Mouse (Mus musculus): ENCODE results near the gene Olfr490.

Gene Olfr490

GRCm38 (mm10) chr7:108288834-108289233 is at the start of gene Olfr490:
Gene Olfr490, minus strand, starts transcription at chr7:108288934.
- DNase-seq = no peak

DNA sequence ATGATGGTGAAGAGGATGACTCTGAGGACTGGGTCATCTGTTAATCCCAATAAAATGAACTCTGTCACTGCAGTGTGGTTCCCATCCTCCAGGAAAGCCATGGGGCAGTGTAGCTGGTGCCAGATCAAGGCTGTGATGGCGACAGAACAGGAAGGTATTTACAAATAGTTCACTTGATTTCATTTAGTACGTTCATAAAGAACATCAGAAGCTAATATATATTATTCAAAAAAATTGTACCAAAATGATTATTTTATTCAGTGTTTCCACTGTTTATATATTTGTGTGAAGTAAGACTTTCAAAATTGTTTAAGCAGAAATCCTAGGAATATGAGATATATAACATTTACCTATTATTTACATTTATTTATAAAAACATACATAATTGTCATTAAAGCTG is 34.8 kb upstream of the Olfr490 start, which contains the start of gene Olfr492:
Olfr492 (minus strand) TSS at position 101 of the 400 bp plus-strand sequence.
- DNase-seq = no peak

DNA sequence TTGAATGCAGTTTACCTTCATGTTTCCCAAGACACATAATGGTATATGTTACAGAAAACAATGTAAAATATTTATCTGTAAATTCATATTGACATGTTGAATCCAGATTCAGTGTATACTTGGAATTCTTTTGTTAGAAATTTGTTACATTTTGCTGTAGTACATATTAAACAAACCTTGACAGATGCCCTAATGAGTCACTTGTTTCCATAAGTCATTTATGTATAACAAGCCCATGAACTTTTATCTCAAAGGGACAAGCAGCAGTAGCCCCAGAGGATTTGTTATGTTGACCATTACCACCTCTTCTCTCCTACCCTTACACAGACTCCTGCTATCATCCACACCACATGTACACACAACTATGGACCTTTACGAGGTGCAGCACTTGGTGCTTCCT is 24.4 kb upstream of the Olfr490 start, which contains the start of gene Olfr491:
Olfr491 (plus strand) TSS at position 301 of the 400 bp plus-strand sequence.
- no peak for DNase-seq

GRCm38 (mm10) chr7:108258247-108258646 is 30.5 kb downstream of the Olfr490 start, which contains the start of gene Olfr488:
Gene Olfr488, minus strand, starts transcription at chr7:108258347.
- DNase-seq = no peak

Measured in kidney, adult 8-10 months (tissue).